Mouse (Mus musculus) midbrain, embryonic 11.5 days (tissue): ENCODE measurements around the gene Spdl1. TPM values are rescaled to one million over a fixed set of nuclear protein-coding genes. Genes with fewer than 3 reads are reported as not detected.

Experiments used
- ATAC-seq: fragments of 200-750 bp; cut with Nextera tagmentation; 2 replicates; pipeline ENCODE4 v1.8.0; 2017; ENCODE audit warnings: moderate TSS enrichment, moderate library complexity; ENCODE audit not compliant: low FRiP score
- DNase-seq: peaks from one replicate; pipeline ENCODE4 v3.0.0; 2015; ENCODE audit warnings: low spot score; ENCODE audit errors: missing footprints
- H3K27ac ChIP-seq: fragments of 300-500 bp; sonication (generic); 2 replicates; pipeline ENCODE4 v1.5.1; 2014; ENCODE audit warnings: low read depth, low read length
- H3K27me3 ChIP-seq: fragments of 300-500 bp; sonication (generic); 2 replicates; pipeline ENCODE4 v1.6.1; 2014; ENCODE audit warnings: mild to moderate bottlenecking, low read length, moderate library complexity, mixed read lengths; ENCODE audit not compliant: control insufficient read depth, insufficient read depth
- H3K36me3 ChIP-seq: fragments of 300-500 bp; sonication (generic); 2 replicates; pipeline ENCODE4 v1.6.1; 2014; ENCODE audit warnings: mild to moderate bottlenecking, low read length, moderate library complexity, mixed read lengths; ENCODE audit not compliant: control insufficient read depth, insufficient read depth
- H3K4me1 ChIP-seq: fragments of 300-500 bp; sonication (generic); 2 replicates; pipeline ENCODE4 v1.6.1; 2014; ENCODE audit warnings: low read length; ENCODE audit not compliant: control insufficient read depth, insufficient read depth
- H3K4me2 ChIP-seq: fragments of 300-500 bp; sonication (generic); 2 replicates; pipeline ENCODE4 v1.6.1; 2014; ENCODE audit warnings: mild to moderate bottlenecking, moderate library complexity
- H3K4me3 ChIP-seq: fragments of 300-500 bp; sonication (generic); 2 replicates; pipeline ENCODE4 v1.5.1; 2014; ENCODE audit warnings: low read depth, low read length
- H3K9ac ChIP-seq: fragments of 300-500 bp; sonication (generic); 2 replicates; pipeline ENCODE4 v1.6.1; 2014; ENCODE audit warnings: low read length
- H3K9me3 ChIP-seq: fragments of 300-500 bp; sonication (generic); 2 replicates; pipeline ENCODE4 v1.6.1; 2016; ENCODE audit warnings: low read length; ENCODE audit not compliant: control insufficient read depth
- WGBS: fragments of 180-500 bp; shearing (Covaris S2); extraction: QIAGEN DNeasy Blood & Tissue Kit; methylation state at CpG from one replicate; pipeline ENCODE4 v1.1.7; 2014; 5-methylcytosine and 5-hydroxymethylcytosine counted together
- polyA plus RNA-seq: library from polyadenylated mRNA; unstranded; fragments of >200 nt; fragmentation: Nextera tagmentation; extraction: Ambion mirVana; gene quantifications from 2 replicates; pipeline ENCODE4 v1.2.1, GENCODE M21; 2014

Spdl1 gene
- polyA plus RNA-seq, 1 experiment from 2014 or later = 30.2 TPM

DNA sequence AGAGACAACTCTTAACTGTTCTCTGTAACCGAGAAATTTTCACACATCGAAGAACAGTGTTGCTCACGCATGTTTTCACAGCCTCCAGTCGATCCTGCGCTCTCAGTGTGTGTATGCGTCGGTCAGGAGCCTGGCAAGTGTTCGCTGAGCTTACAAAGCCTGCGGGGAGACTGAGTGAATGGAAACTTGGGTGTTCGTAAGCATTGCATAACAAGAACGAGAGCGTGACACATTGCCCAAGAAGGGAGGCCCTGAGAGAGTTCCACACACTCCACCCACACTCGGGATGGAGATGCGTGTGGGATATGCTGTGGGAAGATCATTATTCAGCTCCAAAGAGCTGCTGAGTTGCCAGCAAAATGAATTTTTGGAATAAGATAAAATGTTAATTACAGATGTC lies 31.7 kb upstream of the Spdl1 start:
- H3K27me3 ChIP-seq = no peaks in the 10 kb centered on the region
- no peaks in the 10 kb centered on the region for H3K4me1 ChIP-seq
- ATAC-seq = no peak
- no peaks in the 10 kb centered on the region for H3K9me3 ChIP-seq
- DNase-seq = no peak
- H3K36me3 ChIP-seq = no peaks in the 10 kb centered on the region
- no peak overlapping the region for H3K9ac ChIP-seq
- no peak overlapping the region for H3K27ac ChIP-seq
- no peak overlapping the region for H3K4me2 ChIP-seq
- H3K4me3 ChIP-seq = no peak overlapping the region
- 87% methylated on average over 14 of the region's 14 CpGs for WGBS

DNA sequence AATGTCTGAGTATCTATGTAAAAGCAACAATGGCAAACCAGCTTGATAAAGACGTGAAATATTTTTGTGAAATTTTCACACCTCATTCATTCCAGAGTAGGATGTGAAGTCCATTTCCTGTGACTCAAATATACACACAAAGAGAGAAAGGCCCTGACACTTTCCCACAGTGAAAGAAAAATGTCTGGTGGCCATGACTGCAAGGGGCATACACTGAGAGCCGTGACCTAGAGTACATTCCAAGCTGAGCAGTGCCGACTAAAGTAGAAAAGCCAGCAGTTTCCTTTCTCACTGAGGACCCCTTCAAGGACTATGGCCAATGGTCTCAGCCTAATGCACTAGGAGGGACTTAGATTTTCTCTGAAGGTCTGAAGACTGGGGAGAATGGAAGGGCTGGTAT lies 23.2 kb upstream of the Spdl1 start:
- no peak for ATAC-seq
- no peaks in the 10 kb centered on the region for H3K4me1 ChIP-seq
- no peak overlapping the region for H3K9ac ChIP-seq
- no peak overlapping the region for H3K4me2 ChIP-seq
- no peak overlapping the region for H3K4me3 ChIP-seq
- H3K27ac ChIP-seq = no peak overlapping the region
- WGBS = 70% methylated on average over 3 of the region's 3 CpGs
- H3K36me3 ChIP-seq = no peaks in the 10 kb centered on the region
- no peaks in the 10 kb centered on the region for H3K27me3 ChIP-seq
- no peak for DNase-seq
- H3K9me3 ChIP-seq = no peaks in the 10 kb centered on the region

DNA sequence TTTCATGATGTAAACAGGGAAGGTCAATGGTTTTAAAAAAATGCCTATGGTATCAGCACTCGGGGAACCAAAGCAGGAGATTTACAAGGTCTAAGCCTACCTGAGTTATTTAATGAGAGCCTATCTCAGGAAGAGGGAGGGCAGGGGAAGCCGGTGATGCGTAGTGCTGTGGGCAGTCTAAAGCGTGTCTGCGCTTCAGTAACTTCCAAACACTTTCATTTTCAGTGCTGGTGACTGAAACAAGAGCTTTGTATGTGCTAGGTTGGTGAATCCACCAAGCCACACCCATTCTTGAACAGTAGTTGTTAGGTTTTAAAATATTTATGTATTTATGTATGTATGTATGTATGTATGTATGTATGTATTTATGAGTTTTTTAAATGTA lies 12.8 kb upstream of the Spdl1 start:
- no peaks in the 10 kb centered on the region for H3K36me3 ChIP-seq
- H3K27ac ChIP-seq = no peak overlapping the region
- H3K4me2 ChIP-seq = no peak overlapping the region
- ATAC-seq = no peak
- no peaks in the 10 kb centered on the region for H3K4me1 ChIP-seq
- H3K9ac ChIP-seq = no peak overlapping the region
- no peaks in the 10 kb centered on the region for H3K27me3 ChIP-seq
- DNase-seq = no peak
- no peaks in the 10 kb centered on the region for H3K9me3 ChIP-seq
- WGBS = 81% methylated on average over 5 of the region's 5 CpGs
- no peak overlapping the region for H3K4me3 ChIP-seq

DNA sequence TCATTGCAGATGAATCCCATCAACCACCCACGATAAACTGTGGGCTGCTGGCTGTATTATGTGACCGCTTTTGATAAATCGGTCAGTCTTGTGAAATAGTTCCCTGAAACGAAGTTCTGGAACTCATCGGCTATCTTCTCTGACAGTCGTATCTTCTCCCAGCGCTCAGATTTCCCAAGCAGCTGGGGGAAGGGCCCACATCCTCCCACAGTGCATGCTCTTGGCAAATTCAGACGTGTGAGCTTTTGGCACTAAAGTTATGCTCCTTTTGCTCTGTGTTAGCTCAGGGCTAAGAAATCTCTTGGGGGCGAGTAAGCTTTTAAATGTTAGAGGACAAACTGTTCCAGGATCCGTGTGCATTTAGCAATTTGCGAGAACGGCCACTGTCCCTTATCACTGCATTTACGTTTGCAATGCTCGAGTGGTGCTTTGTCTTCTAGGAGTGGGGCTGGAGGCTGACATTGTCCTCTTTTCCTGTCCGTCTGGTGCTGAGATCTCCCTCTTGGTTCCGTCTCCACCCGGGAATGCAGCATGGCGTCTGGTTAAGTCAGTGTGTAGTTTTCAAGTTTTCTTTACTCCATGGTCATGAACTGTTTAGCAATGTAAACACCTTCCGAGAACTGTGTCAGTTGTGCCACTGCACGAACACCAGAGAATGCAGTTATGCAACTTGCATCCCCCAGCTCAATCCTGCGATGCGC lies 12.3 kb upstream of the Spdl1 start:
- no peaks in the 10 kb centered on the region for H3K36me3 ChIP-seq
- H3K27me3 ChIP-seq = no peaks in the 10 kb centered on the region
- H3K4me2 ChIP-seq = no peak overlapping the region
- H3K27ac ChIP-seq = no peak overlapping the region
- H3K9me3 ChIP-seq = no peaks in the 10 kb centered on the region
- H3K4me3 ChIP-seq = no peak overlapping the region
- no peak for DNase-seq
- WGBS = 77% methylated on average over 22 of the region's 22 CpGs
- no peak overlapping the region for H3K9ac ChIP-seq
- H3K4me1 ChIP-seq = no peaks in the 10 kb centered on the region
- ATAC-seq = no peak

DNA sequence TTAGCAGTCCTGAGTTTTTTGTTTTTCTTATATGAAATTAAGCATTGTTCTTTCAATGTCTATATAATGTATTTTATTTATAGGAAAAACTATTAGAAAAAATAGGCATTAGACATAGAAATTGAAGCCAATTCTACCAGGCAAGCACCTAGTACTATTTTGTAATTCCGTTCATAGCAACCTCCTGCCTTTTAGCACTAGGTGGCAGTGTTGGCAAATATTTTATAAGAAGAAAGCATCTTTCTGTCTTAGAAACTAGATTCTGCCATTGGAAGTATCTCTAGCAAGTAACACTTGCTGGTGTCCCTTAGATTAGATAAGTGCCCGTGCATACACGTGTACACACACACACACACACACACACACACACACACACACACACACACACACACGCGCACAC lies 10.1 kb upstream of the Spdl1 start:
- H3K4me3 ChIP-seq = no peak overlapping the region
- no peak for ATAC-seq
- peak; percentile 88 for DNase-seq
- WGBS = 35% methylated on average over 5 of the region's 5 CpGs
- H3K9me3 ChIP-seq = no peaks in the 10 kb centered on the region
- no peak overlapping the region for H3K9ac ChIP-seq
- H3K4me2 ChIP-seq = no peak overlapping the region
- no peak overlapping the region for H3K27ac ChIP-seq
- no peaks in the 10 kb centered on the region for H3K36me3 ChIP-seq
- H3K27me3 ChIP-seq = no peaks in the 10 kb centered on the region
- H3K4me1 ChIP-seq = no peaks in the 10 kb centered on the region

DNA sequence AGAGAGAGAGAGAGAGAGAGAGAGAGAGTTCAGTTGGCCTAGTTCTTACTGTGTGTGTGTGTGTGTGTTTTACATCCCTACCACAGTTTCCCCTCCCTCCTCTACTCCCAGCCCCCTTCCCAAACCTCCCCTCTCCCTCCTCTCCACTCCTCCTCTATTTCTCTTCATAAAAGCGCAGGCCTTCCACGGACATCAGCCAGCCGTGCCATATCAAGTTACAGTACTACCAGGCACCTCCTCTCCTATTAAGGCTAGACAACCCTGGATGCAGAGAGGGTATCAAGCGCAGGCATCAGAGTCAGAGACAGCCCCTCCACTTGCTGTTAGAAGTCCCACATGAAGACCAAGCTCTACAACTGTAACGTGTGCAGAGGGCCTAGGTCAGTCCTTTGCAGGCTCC lies 6.8 kb upstream of the Spdl1 start:
- Histone ChIP-seq H3K27ac (no peak overlapping the region), H3K4me2 (no peak overlapping the region), H3K4me1 (no peaks in the 10 kb centered on the region), H3K27me3 (no peaks in the 10 kb centered on the region), H3K36me3 (no peaks in the 10 kb centered on the region), H3K9ac (no peak overlapping the region), H3K9me3 (no peaks in the 10 kb centered on the region), H3K4me3 (no peak overlapping the region)
- no peak for ATAC-seq
- DNase-seq = no peak
- WGBS = 50% methylated on average over 5 of the region's 5 CpGs

DNA sequence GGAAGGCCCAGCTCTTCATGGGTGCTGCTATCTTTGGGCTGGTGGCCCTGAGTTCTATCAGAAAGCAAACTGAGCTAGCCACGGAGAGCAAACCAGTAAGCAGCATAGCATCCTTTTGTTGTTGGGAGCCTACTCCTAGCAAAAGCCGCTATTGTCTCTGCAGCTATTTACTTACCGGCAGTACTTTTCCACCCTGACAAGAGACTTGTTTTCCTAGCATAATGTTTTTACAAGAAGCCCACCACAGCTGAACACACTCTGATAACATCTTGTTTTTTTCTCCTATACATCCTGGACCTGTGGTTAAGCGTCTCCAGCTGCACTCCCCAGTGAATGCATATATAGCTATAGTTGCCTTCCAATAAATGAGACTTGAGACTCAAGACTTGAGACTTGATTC lies 5.6 kb upstream of the Spdl1 start:
- Histone ChIP-seq H3K36me3 (no peaks in the 10 kb centered on the region), H3K27ac (no peak overlapping the region), H3K4me1 (peaks cover 3% of the 10 kb centered on the region; the same call in 1 of the 2 replicates), H3K4me2 (no peak overlapping the region), H3K9me3 (no peaks in the 10 kb centered on the region), H3K4me3 (no peak overlapping the region), H3K27me3 (no peaks in the 10 kb centered on the region), H3K9ac (no peak overlapping the region)
- ATAC-seq (no peak), DNase-seq (no peak)
- WGBS = 68% methylated on average over 4 of the region's 4 CpGs

DNA sequence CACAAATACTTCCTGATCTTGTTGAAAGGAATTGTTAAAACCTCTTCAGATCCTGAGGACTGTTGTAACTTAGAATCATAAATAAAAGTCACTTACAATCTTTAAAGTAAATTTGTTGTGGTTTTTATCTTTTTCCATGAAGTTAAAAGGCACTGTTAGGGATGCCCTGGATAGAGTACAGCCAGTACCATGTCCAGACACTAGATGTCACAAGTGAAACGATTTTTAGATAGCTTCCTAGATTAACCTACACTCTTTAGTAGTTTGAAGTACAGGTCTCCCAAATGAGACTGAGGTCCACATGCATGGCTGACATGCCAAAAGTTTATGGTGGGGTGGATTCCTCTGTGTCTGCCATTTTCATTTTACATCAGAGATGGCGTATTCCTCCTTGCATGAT lies 2.8 kb upstream of the Spdl1 start:
- no peak for ATAC-seq
- WGBS = 57% methylated on average over 2 of the region's 2 CpGs
- Histone ChIP-seq H3K4me2 (no peak overlapping the region), H3K36me3 (no peaks in the 10 kb centered on the region), H3K4me3 (no peak overlapping the region), H3K27ac (no peak overlapping the region), H3K9me3 (no peaks in the 10 kb centered on the region), H3K27me3 (no peaks in the 10 kb centered on the region), H3K4me1 (peaks cover 13% of the 10 kb centered on the region), H3K9ac (no peak overlapping the region)
- DNase-seq = peak; percentile 85

DNA sequence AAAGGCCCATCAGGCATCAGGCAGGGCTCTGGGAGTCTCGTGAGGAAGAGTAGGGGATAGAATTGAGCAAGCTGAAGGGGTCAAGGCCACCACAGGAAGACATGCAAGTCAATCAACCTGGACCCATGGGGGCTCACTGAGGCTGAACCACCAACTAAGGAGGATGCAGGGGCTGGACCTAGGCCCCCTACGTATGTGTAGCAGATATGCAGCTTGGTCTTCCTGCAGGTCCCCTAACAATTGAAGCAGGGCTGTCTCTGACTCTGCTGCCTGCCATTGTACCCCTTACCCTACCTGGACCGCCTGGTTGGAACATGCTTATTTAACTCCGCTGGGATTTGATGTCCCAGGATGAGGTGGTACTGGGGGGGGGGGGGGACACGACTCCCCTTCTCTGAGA lies 763 bp downstream of the Spdl1 start:
- H3K4me3 ChIP-seq = peak overlapping the region; percentile 74
- H3K4me1 ChIP-seq = peaks cover 13% of the 10 kb centered on the region
- no peak overlapping the region for H3K27ac ChIP-seq
- DNase-seq (peak; percentile 84), ATAC-seq (0 out of 2 replicates have a peak, but pooled peaks have one; percentile 12)
- no peaks in the 10 kb centered on the region for H3K9me3 ChIP-seq
- H3K4me2 ChIP-seq = peak overlapping the region; percentile 74
- no peaks in the 10 kb centered on the region; the same call in 1 of the 2 replicates for H3K36me3 ChIP-seq
- 9% methylated on average over 4 of the region's 5 CpGs for WGBS
- peak overlapping the region; percentile 86 for H3K9ac ChIP-seq
- H3K27me3 ChIP-seq = no peaks in the 10 kb centered on the region
